Mouse (Mus musculus): ENCODE measurements around the gene Ppara. TPM values are rescaled to one million over a fixed set of nuclear protein-coding genes. Genes with fewer than 3 reads are reported as not detected.

Gene Ppara
- polyA plus RNA-seq, 1 experiment from 2014 or later = 20.5 TPM

MicroRNAs encoded within 50 kb of the gene (microRNA counts, 519-probe panel; counts per million panel counts)
- microRNA mmu-let-7b = 4,164 counts per million, percentile 92 among the panel's probes with 10 or more counts
- 4,532 counts per million, percentile 97 among the panel's probes with 10 or more counts for microRNA mmu-let-7c

Small RNA genes within 50 kb of the gene (microRNA-seq; reads per million reads assigned to microRNA genes)
- gene Mirlet7b (4,300 reads per million, percentile 91 among the genes with 10 or more reads in this experiment), gene Mirlet7c-2 (127 reads per million, percentile 52 among the genes with 10 or more reads in this experiment)

Other genes with a start within 250 kb of the Ppara start
- gene 7530416G11Rik, start 231.8 kb upstream of the Ppara start, polyA plus RNA-seq (2015; fragmentation: Nextera tagmentation; extraction: Ambion mirVana) = not detected in 2 replicates
- 1.3 and 5.2 TPM in 2 replicates for gene Wnt7b, start 152.5 kb upstream of the Ppara start, polyA plus RNA-seq (2015; fragmentation: Nextera tagmentation; extraction: Ambion mirVana)
- 40.9 and 47.9 TPM in 2 replicates for gene Cdpf1, start 76.7 kb downstream of the Ppara start, polyA plus RNA-seq (2015; fragmentation: Nextera tagmentation; extraction: Ambion mirVana)
- gene Pkdrej, start 86.8 kb downstream of the Ppara start, polyA plus RNA-seq (2015; fragmentation: Nextera tagmentation; extraction: Ambion mirVana) = 0.34 and 0.37 TPM in 2 replicates
- 4.1 and 5.7 TPM in 2 replicates for gene Ttc38, start 97.3 kb downstream of the Ppara start, polyA plus RNA-seq (2015; fragmentation: Nextera tagmentation; extraction: Ambion mirVana)
- gene Gtse1, start 124.8 kb downstream of the Ppara start, polyA plus RNA-seq (2015; fragmentation: Nextera tagmentation; extraction: Ambion mirVana) = 21.5 and 26.3 TPM in 2 replicates
- 29.5 and 38.9 TPM in 2 replicates for gene Trmu, start 144.3 kb downstream of the Ppara start, polyA plus RNA-seq (2015; fragmentation: Nextera tagmentation; extraction: Ambion mirVana)